Mouse (Mus musculus) olfactory bulb, adult 2 months (tissue): ENCODE data around the gene Scd2.

Experiments used
- CTCF ChIP-seq: fragments of 200-500 bp; IDR thresholded peaks from 2 replicates; pipeline ENCODE4 v1.5.1; 2012; ENCODE audit warnings: low read depth, mild to moderate bottlenecking, low read length, moderate library complexity; ENCODE audit not compliant: insufficient read depth
- POLR2A ChIP-seq: fragments of 200-500 bp; IDR thresholded peaks from 2 replicates; pipeline ENCODE4 v1.6.1; 2012; ENCODE audit warnings: mild to moderate bottlenecking, low read depth, low read length, moderate library complexity; ENCODE audit not compliant: insufficient read depth

DNA sequence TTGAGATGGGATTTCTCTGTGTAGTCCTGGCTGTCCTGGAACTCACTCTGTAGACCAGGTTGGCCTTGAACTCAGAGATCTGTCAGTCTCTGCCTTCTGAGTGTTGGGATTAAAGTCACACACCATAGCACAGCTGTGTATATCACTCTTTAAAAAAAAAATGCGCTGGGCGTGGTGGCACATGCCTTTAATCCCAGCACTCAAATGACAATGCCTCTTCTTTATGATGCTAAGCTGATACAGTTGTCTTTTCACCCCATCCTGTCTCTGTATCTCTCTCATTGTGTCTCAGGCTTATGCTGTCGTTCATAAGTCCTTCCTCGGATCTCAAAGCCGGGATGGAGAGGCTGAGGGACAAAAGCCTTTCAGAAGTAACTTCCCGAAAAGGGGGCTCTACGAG lies 31.7 kb upstream of the Scd2 start:
- TF ChIP-seq POLR2A (no peak), CTCF (no peak)
